Mouse (Mus musculus) cerebellum, postnatal 36 days (tissue): ENCODE measurements around the gene Arhgap5.
A peak's percentile ranks its signal among the peaks of the same experiment; 100 is the strongest.

Source experiments
- DNase-seq, 2 experiments: peaks; one replicate each; pipeline ENCODE4 v3.0.0; 2021 to 2022; ENCODE audit warnings: mixed read lengths in 2 of 2

Gene Arhgap5

GRCm38 (mm10) chr12:52503456-52504320, at the start of gene Arhgap5:
Gene Arhgap5 (plus strand): TSS chr12:52503972.
- DNase-seq: peak; percentile 92 to 97

GRCm38 (mm10) chr12:52464593-52464992, 39.2 kb upstream of the Arhgap5 start:
- no peak for DNase-seq

GRCm38 (mm10) chr12:52471621-52472020, 32.2 kb upstream of the Arhgap5 start:
- no peak for DNase-seq

GRCm38 (mm10) chr12:52473988-52474968, 29.5 kb upstream of the Arhgap5 start:
- DNase-seq: no peak

- DNase-seq: no peak
Observed at GRCm38 (mm10) chr12:52476036-52476435, 27.7 kb upstream of the Arhgap5 start.

- DNase-seq: no peak
Observed at GRCm38 (mm10) chr12:52478611-52479010, 25.2 kb upstream of the Arhgap5 start.

GRCm38 (mm10) chr12:52479323-52479722, 24.4 kb upstream of the Arhgap5 start:
- DNase-seq: no peak

GRCm38 (mm10) chr12:52480851-52481250, 22.9 kb upstream of the Arhgap5 start:
- DNase-seq: no peak

GRCm38 (mm10) chr12:52481969-52482550, 21.7 kb upstream of the Arhgap5 start:
- DNase-seq: no peak

- no peak for DNase-seq
Observed at GRCm38 (mm10) chr12:52483219-52483618, 20.6 kb upstream of the Arhgap5 start.

- DNase-seq: no peak
Observed at GRCm38 (mm10) chr12:52488266-52488975, 15.4 kb upstream of the Arhgap5 start.

- DNase-seq: no peak
Observed at GRCm38 (mm10) chr12:52493281-52493681, 10.5 kb upstream of the Arhgap5 start.

GRCm38 (mm10) chr12:52497209-52497608, 6.6 kb upstream of the Arhgap5 start:
- no peak for DNase-seq

- DNase-seq: no peak
Observed at GRCm38 (mm10) chr12:52500915-52501833, 2.6 kb upstream of the Arhgap5 start.

- no peak for DNase-seq
Observed at GRCm38 (mm10) chr12:52502161-52502560, 1.6 kb upstream of the Arhgap5 start.

- DNase-seq: no peak
Observed at GRCm38 (mm10) chr12:52503131-52503455, 679 bp upstream of the Arhgap5 start.

- DNase-seq: peak; percentile 59 to 61
Observed at GRCm38 (mm10) chr12:52504331-52505181, 784 bp downstream of the Arhgap5 start.

GRCm38 (mm10) chr12:52524699-52525098, 20.9 kb downstream of the Arhgap5 start:
- DNase-seq: no peak

- DNase-seq: no peak
Observed at GRCm38 (mm10) chr12:52525486-52525885, 21.7 kb downstream of the Arhgap5 start.

GRCm38 (mm10) chr12:52529740-52530139, 26.0 kb downstream of the Arhgap5 start:
- no peak for DNase-seq
